Mouse (Mus musculus): ENCODE results near the gene Dok4. TPM values are rescaled to one million over a fixed set of nuclear protein-coding genes. Genes with fewer than 3 reads are reported as not detected.

Dok4 gene
- polyA plus RNA-seq, 1 experiment, result not detected

GRCm38 (mm10) chr8:94914701-94915101 is 38.6 kb upstream of the Dok4 start:
- peaks cover 23% of the 10 kb centered on the region for H3K4me1 ChIP-seq (ENCODE audit: control insufficient read depth, insufficient read depth, low read length)

GRCm38 (mm10) chr8:94914256-94914655 is 38.1 kb upstream of the Dok4 start:
- 83% methylated on average over 6 of the region's 6 CpGs for WGBS
- TF ChIP-seq CTCF (IDR thresholded peaks at IDR 0.05; ENCODE audit: insufficient read depth, low read depth, low read length) (no peak), POLR2A (IDR thresholded peaks at IDR 0.05; ENCODE audit: insufficient read depth, low read depth, low read length) (no peak)
- no peak overlapping the region for H3K27ac ChIP-seq (ENCODE audit: insufficient read depth, low read depth, low read length)
- H3K4me3 ChIP-seq (ENCODE audit: insufficient read depth, low read depth, low read length), result no peak overlapping the region
- H3K4me1 ChIP-seq (ENCODE audit: control insufficient read depth, insufficient read depth, low read length), result peaks cover 23% of the 10 kb centered on the region

More at GRCm38 (mm10) chr8:94914701-94915101, 38.6 kb upstream of the Dok4 start:
- H3K4me3 ChIP-seq (ENCODE audit: insufficient read depth, low read depth, low read length), result no peak overlapping the region
- WGBS, result 53% methylated on average over 3 of the region's 3 CpGs
- TF ChIP-seq POLR2A (IDR thresholded peaks at IDR 0.05; ENCODE audit: insufficient read depth, low read depth, low read length), result no peak
- no peak for TF ChIP-seq CTCF (IDR thresholded peaks at IDR 0.05; ENCODE audit: insufficient read depth, low read depth, low read length)
- no peak overlapping the region for H3K27ac ChIP-seq (ENCODE audit: insufficient read depth, low read depth, low read length)

GRCm38 (mm10) chr8:94913061-94913660 is 37.0 kb upstream of the Dok4 start:
- H3K27ac ChIP-seq (ENCODE audit: insufficient read depth, low read depth, low read length), result no peak overlapping the region
- TF ChIP-seq POLR2A (IDR thresholded peaks at IDR 0.05; ENCODE audit: insufficient read depth, low read depth, low read length) (no peak), CTCF (IDR thresholded peaks at IDR 0.05; ENCODE audit: insufficient read depth, low read depth, low read length) (peak; percentile 59; the same call in 1 of the 2 replicates)
- peak overlapping the region; percentile 51 for H3K4me3 ChIP-seq (ENCODE audit: insufficient read depth, low read depth, low read length)
- 18% methylated on average over 77 of the region's 77 CpGs for WGBS
- peaks cover 28% of the 10 kb centered on the region for H3K4me1 ChIP-seq (ENCODE audit: control insufficient read depth, insufficient read depth, low read length)

- Histone ChIP-seq H3K4me3 (ENCODE audit: insufficient read depth, low read depth, low read length) (no peak overlapping the region), H3K27ac (ENCODE audit: insufficient read depth, low read depth, low read length) (0 out of 2 replicates have a peak overlapping the region, but pooled peaks have one; percentile 70), H3K4me1 (ENCODE audit: control insufficient read depth, insufficient read depth, low read length) (peaks cover 42% of the 10 kb centered on the region)
- 11% methylated on average over 4 of the region's 4 CpGs for WGBS
- no peak for TF ChIP-seq POLR2A (IDR thresholded peaks at IDR 0.05; ENCODE audit: insufficient read depth, low read depth, low read length)
- TF ChIP-seq CTCF (IDR thresholded peaks at IDR 0.05; ENCODE audit: insufficient read depth, low read depth, low read length), result peak; percentile 83
Measured at GRCm38 (mm10) chr8:94908847-94909246, 32.7 kb upstream of the Dok4 start.

- WGBS, result 34% methylated on average over 18 of the region's 18 CpGs
- peak overlapping the region; percentile 70 for H3K27ac ChIP-seq (ENCODE audit: insufficient read depth, low read depth, low read length)
- TF ChIP-seq CTCF (IDR thresholded peaks at IDR 0.05; ENCODE audit: insufficient read depth, low read depth, low read length) (peak; percentile 16; the same call in 1 of the 2 replicates), POLR2A (IDR thresholded peaks at IDR 0.05; ENCODE audit: insufficient read depth, low read depth, low read length) (no peak)
Measured at GRCm38 (mm10) chr8:94907591-94908300, 31.6 kb upstream of the Dok4 start.

GRCm38 (mm10) chr8:94904450-94905175 is 28.5 kb upstream of the Dok4 start:
- 66% methylated on average over 12 of the region's 12 CpGs for WGBS
- TF ChIP-seq POLR2A (IDR thresholded peaks at IDR 0.05; ENCODE audit: insufficient read depth, low read depth, low read length) (no peak), CTCF (IDR thresholded peaks at IDR 0.05; ENCODE audit: insufficient read depth, low read depth, low read length) (no peak)
- Histone ChIP-seq H3K27ac (ENCODE audit: insufficient read depth, low read depth, low read length) (no peak overlapping the region), H3K4me1 (ENCODE audit: control insufficient read depth, insufficient read depth, low read length) (peaks cover 44% of the 10 kb centered on the region), H3K4me3 (ENCODE audit: insufficient read depth, low read depth, low read length) (no peak overlapping the region)

More at GRCm38 (mm10) chr8:94907591-94908300, 31.6 kb upstream of the Dok4 start:
- Histone ChIP-seq H3K4me1 (ENCODE audit: control insufficient read depth, insufficient read depth, low read length) (peaks cover 36% of the 10 kb centered on the region), H3K4me3 (ENCODE audit: insufficient read depth, low read depth, low read length) (peak overlapping the region; percentile 15; the same call in 1 of the 2 replicates)

GRCm38 (mm10) chr8:94903709-94904108 is 27.6 kb upstream of the Dok4 start:
- TF ChIP-seq POLR2A (IDR thresholded peaks at IDR 0.05; ENCODE audit: insufficient read depth, low read depth, low read length) (no peak), CTCF (IDR thresholded peaks at IDR 0.05; ENCODE audit: insufficient read depth, low read depth, low read length) (no peak)
- Histone ChIP-seq H3K27ac (ENCODE audit: insufficient read depth, low read depth, low read length) (no peak overlapping the region), H3K4me1 (ENCODE audit: control insufficient read depth, insufficient read depth, low read length) (peaks cover 51% of the 10 kb centered on the region), H3K4me3 (ENCODE audit: insufficient read depth, low read depth, low read length) (no peak overlapping the region)
- 67% methylated on average over 12 of the region's 12 CpGs for WGBS

GRCm38 (mm10) chr8:94901031-94901430 is 24.9 kb upstream of the Dok4 start:
- Histone ChIP-seq H3K27ac (ENCODE audit: insufficient read depth, low read depth, low read length) (no peak overlapping the region), H3K4me1 (ENCODE audit: control insufficient read depth, insufficient read depth, low read length) (peaks cover 36% of the 10 kb centered on the region), H3K4me3 (ENCODE audit: insufficient read depth, low read depth, low read length) (no peak overlapping the region)
- no peak for TF ChIP-seq POLR2A (IDR thresholded peaks at IDR 0.05; ENCODE audit: insufficient read depth, low read depth, low read length)
- no peak for TF ChIP-seq CTCF (IDR thresholded peaks at IDR 0.05; ENCODE audit: insufficient read depth, low read depth, low read length)
- 72% methylated on average over 5 of the region's 5 CpGs for WGBS
